Mouse (Mus musculus): ENCODE results near the gene Zcchc13. TPM values are rescaled to one million over a fixed set of nuclear protein-coding genes. Genes with fewer than 3 reads are reported as not detected.

Zcchc13 gene
- polyA plus RNA-seq, 2 experiments: not detected

GRCm38 (mm10) chrX:103622260-103622934 is 8.0 kb upstream of the Zcchc13 start:
- TF ChIP-seq EP300 (IDR thresholded peaks at IDR 0.05; ENCODE audit: low read depth) (no peak), CTCF (IDR thresholded peaks at IDR 0.05; ENCODE audit: low read depth) (peak; percentile 89)
- H3K9ac ChIP-seq (replicated peaks): peak overlapping the region; percentile 68
- H3K4me2 ChIP-seq (ENCODE audit: low read depth): peak overlapping the region; percentile 79
- H3K4me1 ChIP-seq (replicated peaks; ENCODE audit: control insufficient read depth in 2 of 2, insufficient read depth in 2 of 2, low read length in 1 of 2): peaks cover 2 to 4% of the 10 kb centered on the region in 2 experiments; a peak in 2 of 4 replicates
- H3K27me3 ChIP-seq (ENCODE audit: control insufficient read depth, insufficient read depth, low read length): no peaks in the 10 kb centered on the region
- WGBS (ENCODE audit: insufficient replicate concordance): 2% methylated on average over 33 of the region's 33 CpGs
- DNase-seq (ENCODE audit: low read depth in 3 of 3, low spot score in 3 of 3) (peak; percentile 93 to 97 (median 94)), ATAC-seq (ENCODE audit: insufficient read depth) (peak; percentile 98)
- H3K4me3 ChIP-seq (ENCODE audit: insufficient read depth in 1 of 2, low read depth in 2 of 2, low read length in 2 of 2): peak overlapping the region; percentile 64 to 66
- no peaks in the 10 kb centered on the region for H3K9me3 ChIP-seq (ENCODE audit: control insufficient read depth, low read length)
- H3K27ac ChIP-seq: peak overlapping the region; percentile 78
- no peaks in the 10 kb centered on the region for H3K36me3 ChIP-seq (replicated peaks; ENCODE audit: control insufficient read depth, insufficient read depth, low read depth)

DNA sequence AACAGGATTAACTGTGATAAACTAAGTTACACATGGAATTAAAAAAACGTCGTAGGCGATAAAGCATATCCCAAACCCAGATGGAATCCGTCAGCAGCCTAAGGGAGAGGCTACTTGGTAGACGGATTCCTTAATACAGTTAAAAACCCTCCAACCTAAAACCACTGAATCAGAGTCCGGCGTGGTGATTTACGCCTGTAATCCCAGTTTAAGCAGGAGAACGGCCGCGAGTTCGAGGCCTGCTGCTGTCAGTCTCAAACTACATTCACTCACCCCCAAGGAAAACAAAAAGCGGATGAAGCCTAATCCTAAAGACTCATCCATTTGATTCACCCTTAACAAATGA is 7.5 kb upstream of the Zcchc13 start:
- TF ChIP-seq EP300 (IDR thresholded peaks at IDR 0.05; ENCODE audit: low read depth): no peak
- TF ChIP-seq CTCF (IDR thresholded peaks at IDR 0.05; ENCODE audit: low read depth): no peak
- Histone ChIP-seq H3K4me2 (ENCODE audit: low read depth) (peak overlapping the region; percentile 79), H3K9me3 (ENCODE audit: control insufficient read depth, low read length) (no peaks in the 10 kb centered on the region), H3K9ac (replicated peaks) (peak overlapping the region; percentile 66), H3K27me3 (ENCODE audit: control insufficient read depth, insufficient read depth, low read length) (no peaks in the 10 kb centered on the region), H3K4me1 (replicated peaks; ENCODE audit: control insufficient read depth in 2 of 2, insufficient read depth in 2 of 2, low read length in 1 of 2) (peaks cover 2 to 4% of the 10 kb centered on the region in 2 experiments; a peak in 2 of 4 replicates), H3K36me3 (replicated peaks; ENCODE audit: control insufficient read depth, insufficient read depth, low read depth) (no peaks in the 10 kb centered on the region), H3K27ac (peak overlapping the region; percentile 33), H3K4me3 (ENCODE audit: insufficient read depth in 1 of 2, low read depth in 2 of 2, low read length in 2 of 2) (peak overlapping the region; percentile 64 to 85)
- 6% methylated on average over 13 of the region's 13 CpGs for WGBS (ENCODE audit: insufficient replicate concordance)
- ATAC-seq (ENCODE audit: insufficient read depth): no peak
- peak in 1 of 3 experiments; percentile 11 for DNase-seq (ENCODE audit: low read depth in 3 of 3, low spot score in 3 of 3)

DNA sequence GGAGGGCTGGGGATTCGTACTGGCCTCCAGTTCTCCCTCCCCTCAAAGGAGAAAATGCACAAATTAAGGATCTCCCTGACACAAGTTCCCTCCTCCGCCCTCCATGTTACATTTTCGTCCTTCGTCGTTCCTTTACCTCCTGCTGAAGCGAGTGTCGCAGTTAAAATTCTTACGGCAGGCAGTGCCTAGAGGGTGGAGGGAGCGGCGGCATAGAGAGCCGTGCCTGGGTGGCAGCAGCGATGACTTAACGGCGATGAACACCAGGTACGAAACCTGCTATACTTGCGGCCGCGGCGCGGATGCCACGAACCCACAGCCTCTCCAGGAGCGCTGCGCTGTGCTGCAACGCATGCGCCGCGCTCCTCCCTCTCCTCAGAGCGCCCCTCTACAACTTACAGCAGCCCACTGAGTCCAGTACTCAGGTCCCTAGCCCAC is 7.0 kb upstream of the Zcchc13 start:
- Histone ChIP-seq H3K36me3 (replicated peaks; ENCODE audit: control insufficient read depth, insufficient read depth, low read depth) (no peaks in the 10 kb centered on the region), H3K27me3 (ENCODE audit: control insufficient read depth, insufficient read depth, low read length) (no peaks in the 10 kb centered on the region), H3K4me1 (replicated peaks; ENCODE audit: control insufficient read depth in 2 of 2, insufficient read depth in 2 of 2, low read length in 1 of 2) (peaks cover 0 to 2% of the 10 kb centered on the region in 2 experiments; a peak in 2 of 4 replicates), H3K9ac (replicated peaks) (peak overlapping the region; percentile 66), H3K4me2 (ENCODE audit: low read depth) (peak overlapping the region; percentile 79), H3K27ac (no peak overlapping the region), H3K4me3 (ENCODE audit: insufficient read depth in 1 of 2, low read depth in 2 of 2, low read length in 2 of 2) (peak overlapping the region; percentile 64 to 85), H3K9me3 (ENCODE audit: control insufficient read depth, low read length) (no peaks in the 10 kb centered on the region)
- ATAC-seq (ENCODE audit: insufficient read depth) (no peak), DNase-seq (ENCODE audit: low read depth in 3 of 3, low spot score in 3 of 3) (peak in 2 of 3 experiments; percentile 1 to 16)
- TF ChIP-seq EP300 (IDR thresholded peaks at IDR 0.05; ENCODE audit: low read depth) (no peak), CTCF (IDR thresholded peaks at IDR 0.05; ENCODE audit: low read depth) (no peak; the same call in 1 of the 2 replicates)
- under 1% methylated on average over 28 of the region's 28 CpGs for WGBS (ENCODE audit: insufficient replicate concordance)

DNA sequence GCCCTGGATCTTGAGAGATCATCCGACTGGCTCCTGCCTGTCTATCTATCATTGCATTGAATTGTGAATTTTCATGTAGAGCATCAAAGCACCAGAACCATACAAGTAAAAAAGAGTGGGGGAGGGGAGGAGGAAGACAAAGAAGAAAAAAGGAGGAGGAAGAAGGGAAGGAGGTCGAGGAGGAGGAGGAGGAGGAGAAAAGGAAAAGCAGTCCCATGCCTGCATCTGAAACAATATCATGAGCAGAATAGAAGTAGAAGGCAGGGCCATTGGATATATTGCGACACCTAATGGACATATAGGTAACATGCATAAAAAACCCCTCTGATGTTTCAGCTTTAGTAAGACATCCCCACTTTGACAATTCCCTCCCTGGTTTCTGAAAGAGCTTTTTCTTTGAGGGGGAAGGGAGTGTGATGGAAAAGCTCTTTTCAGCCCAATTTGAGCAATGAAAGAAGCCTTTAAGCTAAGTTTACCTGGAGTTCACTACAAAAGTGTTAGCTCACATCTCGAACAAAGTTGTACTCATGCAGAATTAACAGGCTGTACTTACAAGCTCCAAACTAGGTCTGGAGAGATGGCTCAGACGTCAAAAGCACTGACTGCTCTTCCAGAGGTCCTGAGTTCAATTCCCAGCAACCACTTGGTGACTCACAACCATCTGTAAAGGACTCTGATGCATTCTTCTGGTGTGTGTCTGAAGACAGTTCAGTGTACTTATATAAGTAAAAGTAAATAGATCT is 5.8 kb upstream of the Zcchc13 start:
- no peak for DNase-seq (ENCODE audit: low read depth in 3 of 3, low spot score in 3 of 3)
- Histone ChIP-seq H3K36me3 (replicated peaks; ENCODE audit: control insufficient read depth, insufficient read depth, low read depth) (no peaks in the 10 kb centered on the region), H3K9ac (replicated peaks) (no peak overlapping the region), H3K27me3 (ENCODE audit: control insufficient read depth, insufficient read depth, low read length) (no peaks in the 10 kb centered on the region), H3K4me3 (ENCODE audit: insufficient read depth in 1 of 2, low read depth in 2 of 2, low read length in 2 of 2) (no peak overlapping the region), H3K4me2 (ENCODE audit: low read depth) (no peak overlapping the region), H3K9me3 (ENCODE audit: control insufficient read depth, low read length) (no peaks in the 10 kb centered on the region), H3K27ac (no peak overlapping the region), H3K4me1 (replicated peaks; ENCODE audit: control insufficient read depth in 2 of 2, insufficient read depth in 2 of 2, low read length in 1 of 2) (peaks cover 0 to 2% of the 10 kb centered on the region in 2 experiments; a peak in 2 of 4 replicates)
- ATAC-seq (ENCODE audit: insufficient read depth): no peak
- 29% methylated on average over 5 of the region's 5 CpGs for WGBS (ENCODE audit: insufficient replicate concordance)
- TF ChIP-seq EP300 (IDR thresholded peaks at IDR 0.05; ENCODE audit: low read depth) (no peak), CTCF (IDR thresholded peaks at IDR 0.05; ENCODE audit: low read depth) (peak; percentile 72)

- no peak overlapping the region for H3K9ac ChIP-seq (replicated peaks)
- ATAC-seq (ENCODE audit: insufficient read depth): no peak
- H3K27me3 ChIP-seq (ENCODE audit: control insufficient read depth, insufficient read depth, low read length): no peaks in the 10 kb centered on the region
- no peak overlapping the region for H3K27ac ChIP-seq
- no peaks in the 10 kb centered on the region for H3K9me3 ChIP-seq (ENCODE audit: control insufficient read depth, low read length)
- H3K4me2 ChIP-seq (ENCODE audit: low read depth): no peak overlapping the region
- no peaks in the 10 kb centered on the region for H3K36me3 ChIP-seq (replicated peaks; ENCODE audit: control insufficient read depth, insufficient read depth, low read depth)
- 38% methylated on average over 1 of the region's 1 CpGs for WGBS (ENCODE audit: insufficient replicate concordance)
- peaks cover 0 to 2% of the 10 kb centered on the region in 2 experiments; a peak in 1 of 4 replicates for H3K4me1 ChIP-seq (replicated peaks; ENCODE audit: control insufficient read depth in 2 of 2, insufficient read depth in 2 of 2, low read length in 1 of 2)
- peak; percentile 29 for TF ChIP-seq CTCF (IDR thresholded peaks at IDR 0.05; ENCODE audit: low read depth)
- no peak for TF ChIP-seq EP300 (IDR thresholded peaks at IDR 0.05; ENCODE audit: low read depth)
- DNase-seq (ENCODE audit: low read depth in 3 of 3, low spot score in 3 of 3): no peak
- no peak overlapping the region for H3K4me3 ChIP-seq (ENCODE audit: insufficient read depth in 1 of 2, low read depth in 2 of 2, low read length in 2 of 2)
Observed at GRCm38 (mm10) chrX:103628890-103629289, 1.5 kb upstream of the Zcchc13 start.

Measured in liver, embryonic 14.5 days (tissue).